Mouse (Mus musculus) left cerebral cortex, adult 18-20 months (tissue): Measurements from ENCODE around the gene Fosl1. TPM values are rescaled to one million over a fixed set of nuclear protein-coding genes. Genes with fewer than 3 reads are reported as not detected.

Source experiments
- DNase-seq, 2 experiments: peaks; one replicate each; pipeline ENCODE4 v3.0.0; 2021 to 2022; ENCODE audit warnings: low spot score in 2 of 2, mixed read lengths in 1 of 2
- total RNA-seq, 2 experiments: library from RNA; stranded (reverse); gene quantifications; 2 replicates each; pipeline ENCODE4 v1.2.3; 2021

Fosl1 gene
- total RNA-seq, 2 experiments from 2014 or later = not detected

DNA sequence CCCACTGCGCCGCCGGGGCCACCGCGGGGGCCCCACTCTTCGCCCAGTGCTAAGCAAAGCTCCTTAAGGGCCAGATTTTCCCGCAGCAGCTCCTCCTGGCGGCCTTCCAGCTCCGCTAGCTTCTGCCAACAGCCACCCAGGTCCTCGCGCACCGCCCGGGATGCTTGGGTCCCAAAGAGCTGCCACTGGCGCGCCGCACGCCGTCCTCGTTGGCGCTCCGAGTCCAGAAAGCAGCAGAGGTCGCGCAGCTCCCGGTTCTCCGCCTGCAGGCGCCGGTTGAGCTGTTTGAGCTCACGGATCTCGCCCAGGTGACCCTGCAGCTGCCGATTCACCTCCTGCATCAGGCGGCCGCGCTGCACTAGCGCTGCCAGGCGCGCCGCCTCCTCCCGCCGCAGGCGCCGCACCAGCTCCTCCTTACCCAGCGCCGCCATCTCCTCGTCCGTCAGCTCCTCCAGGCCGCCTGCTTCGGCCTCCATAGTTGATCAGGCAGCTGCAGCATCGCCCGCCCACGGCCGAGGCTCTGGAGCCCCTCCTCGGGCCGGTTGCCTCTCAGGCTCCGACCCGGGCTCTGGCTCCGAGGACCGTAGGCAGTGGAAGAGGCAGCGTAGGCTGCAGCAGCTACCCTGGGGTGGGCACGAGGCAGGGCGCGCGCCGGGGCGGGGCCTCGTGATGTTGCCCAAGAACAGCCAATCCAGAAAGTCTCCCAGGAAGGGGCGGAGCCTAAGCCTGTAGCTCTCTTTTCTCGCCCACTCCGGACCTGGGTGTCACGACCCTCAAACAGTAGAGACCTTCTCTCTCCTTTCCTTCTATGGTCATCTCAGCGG, 9.8 kb downstream of the Fosl1 start:
- DNase-seq = peak; percentile 93 to 97

DNA sequence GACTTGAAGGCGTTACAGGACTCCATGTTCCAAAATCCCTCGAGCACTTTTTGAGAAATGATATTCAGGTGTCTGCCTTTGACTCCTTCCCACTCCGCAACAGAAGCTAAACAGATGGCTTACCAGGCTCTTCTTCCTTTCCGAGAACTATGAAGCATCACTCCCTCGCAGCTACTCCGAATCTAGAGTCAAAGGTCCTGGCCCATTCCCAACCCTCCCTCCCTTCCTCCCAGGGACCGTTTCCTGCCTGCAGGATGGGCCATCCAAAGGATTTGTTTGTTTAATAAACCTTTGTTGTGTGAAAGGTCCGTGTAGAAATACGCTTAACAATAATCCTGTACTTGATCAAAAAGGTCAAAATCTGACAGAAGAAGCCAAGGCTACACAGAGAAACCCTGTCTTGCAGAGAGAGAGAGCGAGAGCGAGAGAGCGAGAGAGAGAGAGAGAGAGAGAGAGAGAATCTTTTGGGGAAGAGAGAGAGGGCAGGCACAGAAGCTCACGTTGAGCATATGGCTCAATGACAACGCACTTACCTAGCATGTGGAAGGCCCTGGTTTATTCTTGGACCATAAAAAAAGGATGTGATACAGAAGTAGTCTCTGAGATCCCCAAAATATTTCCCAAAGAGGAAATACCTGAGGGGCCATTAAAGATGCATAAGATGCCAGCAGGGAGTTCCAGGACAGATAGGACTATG, 10.5 kb downstream of the Fosl1 start, which contains the start of gene Ccdc85b:
Gene Ccdc85b (minus strand): TSS at position 149 of the 697 bp plus-strand sequence.
- no peak for DNase-seq

DNA sequence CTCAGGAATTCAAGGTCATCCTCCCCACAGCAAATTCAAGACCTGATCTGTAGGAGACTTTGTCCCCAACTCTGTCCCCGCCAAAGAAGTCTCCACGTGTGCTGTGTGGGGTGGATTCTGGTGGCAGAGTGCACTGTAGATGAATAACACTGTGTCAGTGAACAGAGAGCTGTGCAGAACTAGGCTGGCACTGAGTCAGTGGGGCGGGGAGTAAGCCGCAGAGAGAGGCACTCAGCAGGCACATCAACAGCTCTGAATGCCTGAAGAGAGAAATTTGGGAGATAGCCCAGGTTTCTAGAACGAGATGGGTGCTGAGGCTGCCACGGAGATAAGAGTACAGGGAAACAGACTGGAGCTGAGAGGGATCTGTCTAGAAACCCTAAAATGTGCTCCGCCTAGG, 11.7 kb downstream of the Fosl1 start:
- peak in 1 of 2 experiments; percentile 61 for DNase-seq

DNA sequence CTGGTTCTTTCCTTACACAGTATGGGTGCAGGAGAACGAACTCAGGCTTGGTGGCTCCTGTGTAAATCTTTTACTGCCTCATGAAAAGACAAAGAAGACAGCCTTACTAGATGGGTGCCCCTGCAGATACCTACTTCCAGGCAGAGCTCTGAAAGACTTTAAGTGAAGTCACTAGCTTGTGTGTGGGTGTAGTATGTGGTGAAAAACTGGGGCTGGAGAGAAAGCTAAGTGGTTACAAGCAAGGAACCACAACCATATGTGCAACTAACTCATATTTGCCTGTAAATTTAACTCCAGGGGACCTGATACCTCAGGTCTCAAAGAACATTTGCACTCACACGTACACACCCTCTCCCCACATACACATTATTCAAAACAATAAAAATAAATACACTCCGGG, 12.5 kb downstream of the Fosl1 start:
- DNase-seq = no peak

DNA sequence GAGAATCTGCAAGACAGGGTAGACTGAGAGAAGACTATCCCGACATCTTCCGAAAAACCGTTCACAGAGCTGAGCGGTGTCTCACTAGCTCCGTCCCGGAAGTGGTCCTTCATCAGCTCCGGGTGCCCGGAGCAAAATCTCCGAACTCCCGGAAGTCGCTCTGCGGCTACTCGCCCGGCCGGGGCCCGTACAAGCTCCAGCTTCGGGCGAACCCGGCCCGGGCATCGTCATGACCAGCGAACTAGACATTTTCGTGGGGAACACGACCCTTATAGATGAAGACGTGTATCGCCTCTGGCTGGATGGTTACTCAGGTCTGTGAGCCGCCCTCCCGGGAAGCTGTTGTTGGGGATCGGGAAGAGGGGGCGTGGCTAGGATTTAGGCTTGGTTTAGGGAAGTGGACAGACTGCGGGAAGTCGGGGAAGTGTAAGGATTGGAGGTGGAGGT, 13.1 kb downstream of the Fosl1 start, which contains the start of gene Fibp:
Gene Fibp (plus strand): TSS at position 151 of the 447 bp plus-strand sequence.
- DNase-seq = peak; percentile 81 to 88

DNA sequence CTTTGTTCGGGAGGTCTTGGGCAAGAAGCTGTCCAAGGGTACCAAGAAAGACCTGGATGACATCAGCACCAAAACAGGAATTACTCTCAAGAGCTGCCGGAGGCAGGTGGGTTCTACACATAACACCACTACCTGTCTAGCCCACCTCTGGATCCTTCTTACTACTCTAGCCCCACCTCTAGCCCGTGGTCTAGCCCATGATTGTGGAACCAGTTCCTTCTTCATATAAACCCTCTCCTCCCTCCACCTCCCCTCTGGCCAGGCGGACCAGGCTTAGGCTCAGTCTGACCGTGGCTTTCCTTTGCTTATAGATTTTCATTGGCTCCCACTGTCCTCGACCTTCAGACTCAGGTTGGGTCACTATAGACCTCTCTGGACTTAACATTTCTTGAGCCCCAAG, 14.1 kb downstream of the Fosl1 start:
- DNase-seq = no peak

DNA sequence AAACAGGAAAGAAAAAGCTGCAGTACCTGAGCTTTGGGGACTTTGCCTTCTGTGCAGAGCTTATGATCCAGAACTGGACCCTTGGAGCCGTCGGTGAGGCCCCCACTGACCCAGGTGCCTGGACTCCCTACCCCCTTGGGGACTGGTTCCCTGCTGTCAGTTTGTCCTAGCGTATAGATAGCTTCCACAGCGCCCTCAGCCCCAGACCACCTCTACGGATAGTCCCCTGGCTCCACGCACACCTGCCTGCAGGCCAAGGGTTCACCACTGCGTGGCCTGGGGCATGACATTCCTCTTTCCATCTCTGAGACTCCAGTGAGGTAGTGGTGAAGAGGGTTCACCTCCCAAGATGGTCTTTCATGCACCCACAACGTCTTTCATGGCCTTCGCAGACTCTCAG, 15.9 kb downstream of the Fosl1 start:
- DNase-seq = no peak

DNA sequence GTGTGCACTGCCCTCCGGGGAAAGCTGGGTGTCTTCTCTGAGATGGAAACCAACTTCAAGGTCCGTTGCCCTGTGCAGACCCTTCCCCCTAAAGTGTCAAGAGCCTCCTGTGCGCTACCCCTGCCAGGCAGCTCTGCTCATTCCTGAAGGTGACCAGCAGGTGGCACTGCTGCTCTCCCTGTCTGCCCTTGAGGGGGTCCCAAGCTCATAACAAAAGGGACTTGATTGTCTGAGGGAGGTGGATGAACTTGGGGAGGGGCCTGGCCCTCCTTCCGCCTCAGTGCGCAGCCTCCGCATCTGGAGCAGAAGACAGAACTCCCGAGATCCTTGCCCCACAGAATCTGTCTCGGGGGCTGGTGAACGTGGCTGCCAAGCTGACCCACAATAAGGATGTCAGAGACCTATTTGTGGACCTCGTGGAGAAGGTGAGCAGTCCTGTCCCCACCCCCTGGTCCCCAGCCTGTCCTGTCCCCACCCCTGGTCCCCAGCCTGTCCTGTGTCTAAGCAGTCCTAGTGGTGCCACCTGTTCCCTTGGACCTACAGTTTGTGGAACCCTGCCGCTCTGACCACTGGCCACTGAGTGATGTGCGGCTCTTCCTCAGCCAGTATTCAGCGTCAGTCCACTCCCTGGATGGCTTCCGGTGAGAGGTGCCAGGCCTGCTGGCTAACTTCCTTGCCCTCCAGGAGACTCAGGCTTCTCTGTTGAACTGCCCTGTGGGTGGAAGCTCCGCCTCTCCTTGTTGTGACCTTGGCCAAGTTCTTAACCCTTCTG, 16.6 kb downstream of the Fosl1 start:
- peak in 1 of 2 experiments; percentile 59 for DNase-seq

DNA sequence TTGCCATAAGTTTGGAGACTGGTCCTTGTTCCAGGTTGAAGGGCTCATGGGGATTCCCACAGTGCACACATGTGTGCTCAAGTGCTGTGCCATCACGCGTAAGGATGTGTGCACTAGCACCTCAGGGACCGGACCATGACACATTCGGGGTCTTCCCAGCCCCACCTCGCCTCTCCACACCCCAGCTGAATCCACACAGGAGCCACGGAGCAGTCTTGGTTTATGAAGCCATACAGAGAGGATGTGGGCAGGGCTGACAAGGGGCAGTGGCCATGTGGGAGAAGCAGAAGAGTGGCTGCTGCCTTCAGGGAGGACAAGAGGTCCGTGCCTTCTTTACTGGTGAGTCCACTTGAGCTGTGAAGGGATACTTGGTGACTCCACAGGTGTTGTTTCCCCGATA, 17.7 kb downstream of the Fosl1 start:
- no peak for DNase-seq

DNA sequence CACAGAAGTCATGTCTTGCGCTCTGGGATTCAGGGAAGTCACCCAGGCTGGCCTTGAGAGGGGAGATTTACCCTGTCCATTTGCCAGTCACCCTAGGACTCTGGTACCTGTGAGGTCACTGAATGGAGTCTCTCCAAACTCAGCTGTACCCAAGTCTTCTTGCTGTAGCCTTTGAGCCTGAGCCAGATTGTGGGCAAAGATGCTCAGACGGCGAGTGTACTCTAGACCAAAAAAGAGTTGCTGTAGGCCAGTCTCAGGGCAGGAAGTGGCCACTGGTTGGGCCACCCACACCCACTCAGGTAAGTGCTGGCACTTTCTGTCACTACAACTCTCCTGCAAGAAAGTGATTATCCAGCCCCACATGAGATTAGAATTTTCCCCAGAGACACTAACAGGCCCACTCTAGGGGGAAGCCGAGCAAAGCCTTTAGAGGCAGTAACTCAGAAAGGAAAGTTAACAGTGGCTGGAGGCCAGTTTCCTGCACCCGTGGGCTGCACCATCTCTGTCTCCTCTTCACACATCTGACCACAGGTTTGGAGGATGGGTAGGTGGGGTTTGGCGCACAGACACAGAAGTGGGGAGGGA, 19.7 kb downstream of the Fosl1 start:
- DNase-seq = no peak

DNA sequence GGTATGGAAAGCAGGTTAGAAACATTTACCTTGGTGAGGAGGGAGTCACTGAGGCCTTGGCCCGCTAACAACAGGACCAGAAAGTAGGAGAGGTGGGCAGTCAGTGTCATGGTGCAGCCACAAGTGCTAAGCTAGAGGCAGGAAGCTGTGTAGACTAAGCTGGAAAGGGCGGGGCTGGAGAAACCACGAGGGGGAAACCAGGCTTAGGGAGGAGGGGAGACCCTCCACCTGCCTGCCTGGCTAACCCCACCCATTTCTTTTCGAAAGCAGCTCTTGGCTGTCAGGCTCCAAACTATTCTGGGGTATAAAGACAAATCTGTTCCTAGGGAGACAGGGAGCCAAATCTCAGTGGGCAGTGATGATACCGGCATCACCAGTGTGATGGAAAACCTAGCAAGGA, 21.0 kb downstream of the Fosl1 start, which contains the start of gene Ctsw:
Gene Ctsw (minus strand): TSS at position 134 of the 400 bp plus-strand sequence.
- DNase-seq = no peak

DNA sequence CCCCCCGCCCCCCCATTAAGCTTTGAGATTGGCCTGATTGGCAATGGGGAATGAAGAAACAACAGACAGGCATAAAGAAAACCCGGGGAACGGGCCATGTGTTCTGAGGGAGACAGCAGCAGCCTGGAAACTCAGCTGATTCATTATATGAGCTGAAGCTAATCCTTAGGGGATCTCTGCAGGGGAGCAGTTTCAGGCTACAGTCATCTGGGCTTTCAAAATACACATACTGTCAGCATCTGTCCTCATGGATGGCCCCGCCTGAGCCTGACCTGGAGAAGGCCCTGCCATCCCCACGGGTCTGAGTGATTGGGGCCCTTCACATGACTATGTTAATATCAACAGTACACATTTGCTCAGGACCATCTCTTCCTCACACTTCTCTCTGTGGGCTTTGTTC, 24.5 kb downstream of the Fosl1 start:
- DNase-seq = no peak

DNA sequence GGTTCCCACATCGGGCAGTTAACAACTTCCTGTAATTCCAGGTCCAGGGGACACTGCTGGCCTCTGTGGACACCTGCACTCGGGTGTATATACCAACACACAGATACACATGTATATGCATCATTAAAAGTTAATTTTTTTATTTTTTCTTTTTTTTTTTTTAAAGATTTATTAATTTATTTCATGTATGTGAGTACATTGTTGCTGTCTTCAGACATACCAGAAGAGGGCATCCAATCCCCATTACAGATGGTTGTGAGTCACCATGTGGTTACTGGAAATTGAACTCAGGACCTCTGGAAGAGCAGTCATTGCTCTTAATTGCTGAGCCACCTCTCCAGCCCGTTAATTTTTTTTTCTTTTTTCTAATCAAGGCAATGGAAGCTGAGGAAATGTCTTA, 25.5 kb downstream of the Fosl1 start:
- no peak for DNase-seq

DNA sequence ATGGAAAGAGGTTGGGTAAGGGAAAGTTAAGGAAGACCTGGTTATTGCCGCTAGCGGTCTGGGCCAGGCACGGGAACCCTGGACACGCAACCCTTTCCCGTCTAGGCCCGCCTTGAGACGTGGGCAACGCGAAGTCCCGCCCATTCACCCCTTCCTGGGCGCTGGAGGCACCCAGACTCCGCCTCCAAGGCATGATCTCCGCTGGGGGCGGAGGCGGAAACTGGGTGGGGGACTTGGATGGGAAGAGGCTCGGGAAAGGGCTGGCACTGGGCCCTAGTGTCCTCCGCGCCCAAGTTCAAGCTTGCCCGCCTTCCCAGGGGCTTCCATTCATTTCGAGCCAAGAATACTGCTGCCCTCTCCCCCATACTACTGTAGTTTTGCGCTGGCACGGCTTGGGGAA, 26.4 kb downstream of the Fosl1 start, which contains the start of gene Efemp2:
Gene Efemp2 (plus strand): TSS at position 235 of the 400 bp plus-strand sequence.
- DNase-seq = peak; percentile 39 to 63

DNA sequence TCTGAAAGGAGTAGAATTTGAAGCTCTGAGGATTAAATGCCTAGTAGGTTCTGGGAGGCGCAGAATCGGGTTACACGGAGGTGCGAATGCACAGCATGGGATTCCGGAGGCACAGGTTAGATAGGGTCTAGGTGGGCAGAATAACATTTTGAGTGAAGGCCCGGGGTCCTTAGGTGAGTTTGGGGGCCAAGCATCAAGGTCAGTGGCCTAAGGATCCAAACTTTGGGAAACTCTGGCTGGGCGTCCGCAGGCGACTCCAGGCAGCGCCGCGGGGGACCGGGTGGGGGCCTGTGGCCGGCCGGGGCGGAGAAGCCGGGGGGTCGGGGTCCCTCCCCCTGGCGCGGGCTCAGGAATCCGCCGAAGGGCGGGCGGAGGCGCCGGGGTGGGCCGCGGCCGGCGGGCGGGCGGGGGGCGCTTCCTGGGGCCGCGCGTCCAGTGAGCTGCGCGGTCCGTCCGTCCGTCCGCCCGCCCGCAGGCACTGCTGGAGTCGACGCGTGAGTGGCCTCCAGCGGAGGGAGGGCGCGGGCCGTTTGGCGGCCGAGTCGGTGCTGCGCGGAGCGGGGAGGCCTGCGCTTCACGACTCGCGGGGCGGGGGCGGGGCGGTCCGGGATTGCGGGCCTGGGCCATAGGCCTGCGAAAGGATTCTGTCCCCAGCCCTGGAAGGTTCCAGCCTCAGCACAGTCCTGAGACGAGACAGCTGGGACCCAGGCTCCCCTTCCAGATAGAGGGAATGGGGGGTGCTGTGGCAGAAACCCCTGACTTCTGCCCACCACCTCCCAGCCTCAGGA, 27.1 kb downstream of the Fosl1 start:
- no peak for DNase-seq

DNA sequence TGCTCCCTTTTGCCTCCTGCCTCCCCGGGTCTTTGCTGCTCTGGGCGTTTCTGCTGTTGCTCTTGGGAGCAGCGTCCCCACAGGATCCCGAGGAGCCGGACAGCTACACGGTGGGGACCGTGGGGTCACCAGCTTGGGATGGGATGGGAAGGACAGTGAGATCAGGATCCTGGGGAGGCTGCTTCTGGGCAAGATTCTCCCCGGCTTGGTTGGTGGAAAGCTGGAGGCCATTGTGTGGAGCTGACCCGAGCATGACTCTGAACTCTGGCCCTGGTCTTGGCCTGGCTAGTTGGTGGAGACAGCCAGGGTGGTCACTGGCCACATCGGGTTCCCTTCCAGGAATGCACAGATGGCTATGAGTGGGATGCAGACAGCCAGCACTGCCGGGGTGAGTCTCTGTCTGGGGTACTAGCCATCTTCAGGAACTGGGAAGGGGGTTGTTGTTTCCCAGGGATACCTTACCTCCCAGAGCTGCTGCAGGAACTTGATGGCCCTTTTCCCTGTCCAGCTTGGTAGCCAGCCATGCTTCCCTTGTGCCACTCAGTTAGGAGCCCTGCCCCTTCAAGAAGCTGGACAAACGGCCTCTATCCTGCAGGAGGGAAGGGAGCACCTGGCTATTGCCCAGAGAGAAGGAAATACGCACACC, 27.8 kb downstream of the Fosl1 start:
- DNase-seq = no peak

DNA sequence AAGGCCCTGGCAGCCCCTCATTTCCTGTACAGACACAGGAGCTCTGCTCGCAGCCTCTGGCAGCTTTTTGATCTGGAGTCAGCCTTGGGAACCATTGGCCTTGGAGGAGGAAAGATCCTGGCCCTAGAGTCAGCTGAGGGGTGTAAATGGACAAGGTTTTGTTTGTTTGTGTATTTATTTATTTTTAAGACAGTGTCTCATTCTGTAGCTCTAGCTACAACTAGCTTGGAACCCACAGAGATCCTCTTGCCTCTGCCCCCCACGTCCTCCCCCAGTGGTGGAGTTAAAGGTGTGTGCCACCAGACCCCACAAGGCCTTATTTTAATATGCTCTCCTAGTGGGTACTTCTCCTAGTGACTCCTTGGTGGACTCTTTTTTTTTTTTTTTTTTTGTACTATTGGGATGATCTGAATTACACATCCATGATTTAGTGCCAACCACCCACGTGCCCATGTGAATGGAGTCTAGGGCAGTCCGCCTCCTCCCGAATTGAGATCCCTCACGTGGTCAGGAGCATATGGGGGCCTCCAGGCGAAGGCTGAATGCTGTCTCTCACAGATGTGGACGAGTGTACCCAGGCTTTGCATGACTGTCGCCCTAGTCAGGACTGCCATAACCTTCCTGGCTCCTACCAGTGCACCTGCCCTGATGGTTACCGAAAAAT, 29.8 kb downstream of the Fosl1 start:
- DNase-seq = peak; percentile 61 to 67

DNA sequence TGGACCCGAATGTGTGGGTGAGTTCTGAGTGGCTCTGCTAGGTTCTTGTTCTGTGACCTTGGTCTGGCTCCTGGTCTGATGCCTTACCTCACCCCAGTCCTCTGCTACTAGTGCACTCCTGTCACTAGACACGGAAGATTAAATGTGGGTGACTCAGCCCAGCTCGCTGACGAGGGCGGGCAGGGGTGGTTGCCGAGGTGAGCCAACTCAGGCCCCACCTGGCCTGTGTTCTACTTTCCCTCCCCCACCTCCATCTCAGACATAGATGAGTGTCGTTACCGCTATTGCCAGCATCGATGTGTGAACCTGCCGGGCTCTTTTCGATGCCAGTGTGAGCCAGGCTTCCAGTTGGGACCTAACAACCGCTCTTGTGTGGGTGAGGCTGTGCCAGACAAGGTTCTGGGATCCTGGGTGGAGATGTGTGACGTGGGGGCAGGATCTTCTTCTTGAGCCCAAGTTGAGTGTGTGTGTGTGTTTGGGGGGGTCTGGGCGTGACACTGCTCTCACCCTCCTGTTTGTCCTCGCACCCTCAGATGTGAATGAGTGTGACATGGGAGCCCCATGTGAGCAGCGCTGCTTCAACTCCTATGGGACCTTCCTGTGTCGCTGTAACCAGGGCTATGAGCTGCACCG, 30.4 kb downstream of the Fosl1 start:
- no peak for DNase-seq

DNA sequence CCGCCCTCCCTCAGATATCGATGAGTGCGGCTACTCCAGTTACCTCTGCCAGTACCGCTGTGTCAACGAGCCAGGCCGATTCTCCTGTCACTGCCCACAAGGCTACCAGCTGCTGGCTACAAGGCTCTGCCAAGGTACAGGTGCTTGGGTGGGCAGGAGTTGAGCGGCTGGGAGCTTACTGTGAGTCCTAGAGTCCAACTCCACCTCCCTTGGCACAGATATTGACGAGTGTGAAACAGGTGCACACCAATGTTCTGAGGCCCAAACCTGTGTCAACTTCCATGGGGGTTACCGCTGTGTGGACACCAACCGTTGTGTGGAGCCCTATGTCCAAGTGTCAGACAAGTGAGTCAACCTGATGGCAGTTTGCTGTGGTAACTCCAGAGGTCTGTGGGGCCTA, 32.7 kb downstream of the Fosl1 start:
- no peak for DNase-seq
